23 mouse cellular contexts compared by ENCODE assay signal in the genomic region with DNA sequence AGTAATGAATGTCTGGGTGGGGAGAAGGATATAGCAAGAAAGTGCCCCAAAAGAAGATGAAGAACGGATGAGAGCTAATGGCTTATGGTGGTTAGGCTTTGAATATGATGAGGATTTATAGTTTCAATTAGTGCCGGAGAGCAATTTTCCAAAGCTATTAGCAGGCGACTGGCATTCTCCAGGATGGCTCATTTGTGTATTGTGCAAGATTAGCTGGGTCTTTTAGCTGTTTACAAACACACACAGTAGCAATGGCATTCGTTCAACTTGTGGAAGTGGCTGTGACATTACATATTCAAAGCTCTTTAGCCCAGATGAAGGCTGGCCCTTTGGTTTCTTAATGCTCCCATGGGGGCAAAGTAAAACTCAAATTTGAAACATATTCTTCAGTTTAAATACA. TPM values are rescaled to one million over a fixed set of nuclear protein-coding genes. Genes with fewer than 3 reads are reported as not detected.
"Had no signal": no experiment of that assay in that cellular context is flagged by ENCODE, and none has a peak within 500 bp of the region (broad histone marks: within the 10 kb centered on the region; RNA-seq: fewer than 3 reads in every experiment).

No protein-coding gene starts in this region.

- ATAC-seq: intestine, embryonic 16.5 days; liver, embryonic 12.5 days; midbrain, embryonic 13.5 days had no signal

- H3K4me1 ChIP-seq: limb, embryonic 15.5 days; liver, embryonic 12.5 days; midbrain, embryonic 13.5 days had no signal

- DNase-seq: kidney, adult 8-10 months; kidney, postnatal 36 days; lung, embryonic 14.5 days; lung, postnatal 10 days; thymus, adult 18-20 months; thymus, postnatal 25 days had no signal

- H3K27ac ChIP-seq: limb, embryonic 15.5 days; liver, embryonic 12.5 days; macrophage; midbrain, embryonic 13.5 days had no signal

- H3K4me3 ChIP-seq: limb, embryonic 15.5 days; liver, embryonic 12.5 days; midbrain, embryonic 13.5 days; myocyte had no signal

- H3K27me3 ChIP-seq: limb, embryonic 15.5 days; liver, embryonic 12.5 days; midbrain, embryonic 13.5 days had no signal

- H3K36me3 ChIP-seq: limb, embryonic 15.5 days; liver, embryonic 12.5 days; midbrain, embryonic 13.5 days had no signal

RNA-seq across cellular contexts. Expression of a gene that starts 56.4 kb away (rescaled TPM):
- total RNA-seq: layer of hippocampus, adult 18-20 months; layer of hippocampus, postnatal 36 days; left cerebral cortex, adult 8-10 months; left cerebral cortex, postnatal 25 days; megakaryocyte-erythroid progenitor cell, adult 5-6 weeks; neutrophil, adult 5-6 weeks had no signal
- polyA plus RNA-seq: intestine, embryonic 16.5 days; kidney, embryonic 16.5 days; limb, embryonic 11.5 days; limb, embryonic 15.5 days; liver, embryonic 12.5 days; liver, embryonic 16.5 days; lung, embryonic 14.5 days; macrophage; midbrain, embryonic 13.5 days; myocyte; stomach, embryonic 14.5 days; urinary bladder, adult 2 months had no signal
